Mouse (Mus musculus): ENCODE data around the gene Olfr128.
"Not testable (repeated sequence)": the region's sequence is repeated elsewhere in the genome, so short reads cannot be mapped to it uniquely, and the experiment has no call there.

Olfr128 gene

DNA sequence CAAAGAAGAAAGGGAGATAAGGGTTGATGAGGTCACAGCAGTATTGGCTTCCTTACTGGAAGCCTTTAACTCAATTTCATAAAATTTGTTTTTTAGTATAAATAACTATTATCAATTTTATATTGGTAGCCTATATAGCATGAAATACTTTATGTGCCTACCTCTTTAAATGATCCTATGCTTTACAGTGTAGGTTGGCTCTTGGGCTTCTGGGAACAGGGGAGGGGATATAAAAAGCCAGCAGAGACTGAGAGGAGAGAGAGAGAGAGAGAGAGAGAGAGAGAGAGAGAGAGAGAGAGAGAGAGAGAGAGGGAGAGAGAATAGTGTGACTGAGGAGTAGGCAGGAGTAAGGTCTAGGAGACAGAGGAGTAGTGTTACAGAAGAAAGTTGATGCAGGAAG lies at the start of gene Olfr128:
Gene Olfr128, plus strand, starts transcription at position 301 of the 400 bp plus-strand sequence.
- CTCF ChIA-PET = no interaction called here

DNA sequence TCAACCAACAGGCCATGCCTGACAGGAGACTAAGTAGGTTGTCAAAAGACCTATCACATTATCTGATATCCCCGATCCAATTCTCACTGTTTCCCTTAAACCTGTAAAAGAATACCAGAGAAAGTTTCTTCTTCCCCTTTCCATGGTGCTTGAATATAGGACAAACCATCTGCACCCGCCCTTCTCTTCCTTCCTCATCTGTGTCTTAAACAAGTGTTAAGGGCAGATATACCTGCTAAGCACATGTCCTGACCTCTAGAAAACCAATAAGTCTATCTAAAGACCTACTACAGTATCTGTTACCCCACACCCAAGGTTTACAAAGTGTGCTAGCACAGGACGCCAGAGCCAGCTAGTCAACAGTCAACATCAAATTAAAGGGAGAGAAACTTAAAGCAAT lies 46.5 kb upstream of the Olfr128 start:
- CTCF ChIA-PET = no interaction called here

DNA sequence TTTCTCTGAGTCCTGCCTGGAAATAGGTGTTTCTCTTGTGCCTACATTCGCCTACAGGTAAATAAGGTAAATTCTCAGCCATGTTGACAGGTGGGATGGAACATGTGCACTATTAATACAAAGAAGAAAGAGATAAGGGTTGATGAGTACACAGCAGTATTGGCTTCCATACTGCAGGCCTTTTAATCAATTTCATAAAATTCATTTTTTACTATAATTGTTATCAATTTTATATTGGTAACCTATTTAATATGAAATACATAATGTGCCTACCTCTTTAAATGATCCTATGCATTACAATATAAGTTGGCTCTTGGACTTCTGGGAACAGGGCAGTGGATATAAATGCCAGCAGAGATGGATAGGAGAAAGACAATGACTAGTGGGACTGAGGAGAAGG lies 20.2 kb upstream of the Olfr128 start, which contains the start of gene Olfr127:
Gene Olfr127, plus strand, starts transcription at position 301 of the 400 bp plus-strand sequence.
- CTCF ChIA-PET = no interaction called here

DNA sequence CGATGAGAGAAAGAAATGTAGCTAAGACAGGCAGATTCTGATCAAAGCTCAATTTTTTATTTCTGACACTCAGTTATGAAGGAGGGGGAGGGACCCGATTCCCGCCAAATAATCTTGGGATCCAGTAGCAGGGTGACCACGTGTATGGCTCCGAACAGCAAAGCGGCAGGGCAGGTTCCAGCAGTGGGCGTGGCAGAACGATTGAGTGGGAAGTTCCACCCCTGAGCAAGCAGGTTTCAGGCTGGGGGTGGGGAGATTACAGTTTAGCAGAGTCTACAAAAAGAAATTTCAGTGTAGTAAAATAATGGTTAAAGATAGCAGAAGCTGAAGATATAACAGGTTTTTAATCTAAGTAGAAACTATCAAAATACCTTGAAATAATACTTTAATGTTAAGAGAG lies 13.5 kb upstream of the Olfr128 start:
- CTCF ChIA-PET = not testable (repeated sequence)

DNA sequence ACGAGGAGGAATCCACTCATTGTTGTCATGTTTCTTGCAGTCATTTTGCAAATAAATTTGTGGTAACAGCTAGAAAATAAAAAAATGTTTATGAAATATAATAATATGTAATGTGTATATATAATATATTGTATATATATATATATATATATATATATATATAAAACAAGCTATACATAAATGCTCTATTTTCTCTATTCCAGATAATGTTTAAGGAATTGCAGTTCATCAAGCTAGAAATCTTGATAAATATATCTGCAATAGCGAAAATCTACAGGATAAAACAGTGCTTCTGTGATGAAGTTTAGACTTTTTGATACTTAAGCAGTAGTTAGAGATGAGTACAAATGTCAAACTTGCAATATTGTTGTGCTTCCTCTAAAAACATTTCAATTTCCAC lies 32.6 kb downstream of the Olfr128 start, which contains the start of gene Olfr761:
Gene Olfr761, minus strand, starts transcription at position 101 of the 400 bp plus-strand sequence.
- CTCF ChIA-PET = interaction anchor here (0.7 kb wide), 1 partner anchor 9 kb away, joined by 10 read pairs; no protein-coding TSS in a partner anchor

DNA sequence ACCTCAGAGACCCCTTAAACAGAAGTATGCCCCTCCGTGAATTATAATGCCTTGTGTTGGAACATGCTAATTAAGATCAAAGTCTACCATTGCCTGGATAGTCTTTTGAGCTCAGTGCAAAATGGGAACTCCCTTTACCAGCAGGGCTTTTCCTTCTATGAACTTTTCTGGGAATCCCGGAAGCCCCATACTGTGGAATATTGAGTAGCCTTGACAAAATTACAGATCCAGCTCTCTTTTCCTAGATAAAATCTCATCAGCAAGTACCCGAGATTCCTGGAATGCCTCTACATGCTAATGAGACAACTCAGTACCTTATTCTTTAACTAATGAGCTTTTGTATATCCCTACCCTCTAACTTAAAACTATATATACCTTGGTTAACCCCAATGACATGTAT lies 53.2 kb downstream of the Olfr128 start:
- CTCF ChIA-PET = no interaction called here

Data from spleen, embryonic (tissue).